Mouse (Mus musculus) heart, embryonic 16.5 days (tissue): ENCODE measurements around the gene Klhl26. TPM values are rescaled to one million over a fixed set of nuclear protein-coding genes. Genes with fewer than 3 reads are reported as not detected.
A peak's percentile ranks its signal among the peaks of the same experiment; 100 is the strongest.

Experiments used
- ATAC-seq: fragments of 200-750 bp; cut with Nextera tagmentation; replicated peaks from 2 replicates; pipeline ENCODE4 v1.8.0; 2017; ENCODE audit warnings: moderate number of reproducible peaks; ENCODE audit not compliant: insufficient read depth, low FRiP score; ENCODE audit errors: extremely low read depth
- H3K27ac ChIP-seq: fragments of 300-500 bp; sonication (generic); 2 replicates; pipeline ENCODE4 v1.5.1; 2014; ENCODE audit warnings: mild to moderate bottlenecking, low read length, control low read depth, moderate library complexity
- H3K27me3 ChIP-seq: fragments of 300-500 bp; sonication (generic); 2 replicates; pipeline ENCODE4 v1.6.1; 2014; ENCODE audit warnings: low read length, mixed read lengths; ENCODE audit not compliant: control insufficient read depth, insufficient read depth
- H3K36me3 ChIP-seq: fragments of 300-500 bp; sonication (generic); 2 replicates; pipeline ENCODE4 v1.6.1; 2014; ENCODE audit not compliant: control insufficient read depth, insufficient read depth
- H3K4me1 ChIP-seq: fragments of 300-500 bp; sonication (generic); 2 replicates; pipeline ENCODE4 v1.6.1; 2014; ENCODE audit warnings: low read length, mixed read lengths; ENCODE audit not compliant: control insufficient read depth, insufficient read depth
- H3K4me2 ChIP-seq: fragments of 300-500 bp; sonication (generic); 2 replicates; pipeline ENCODE4 v1.6.1; 2014; ENCODE audit warnings: low read depth, mild to moderate bottlenecking, control low read depth, low read length
- H3K4me3 ChIP-seq: fragments of 300-500 bp; sonication (generic); 2 replicates; pipeline ENCODE4 v1.5.1; 2014; ENCODE audit warnings: mild to moderate bottlenecking, control low read depth, low read length
- H3K9ac ChIP-seq: fragments of 300-500 bp; sonication (generic); 2 replicates; pipeline ENCODE4 v1.6.1; 2014; ENCODE audit warnings: low read length, control low read depth
- H3K9me3 ChIP-seq: fragments of 300-500 bp; sonication (generic); replicated peaks from 2 replicates; pipeline ENCODE4 v1.6.1; 2016; ENCODE audit warnings: low read length; ENCODE audit not compliant: control insufficient read depth
- WGBS: fragments of 180-500 bp; shearing (Covaris S2); extraction: QIAGEN DNeasy Blood & Tissue Kit; methylation state at CpG from one replicate; pipeline ENCODE4 v1.1.7; 2014; 5-methylcytosine and 5-hydroxymethylcytosine counted together
- polyA plus RNA-seq: library from polyadenylated mRNA; unstranded; fragments of >200 nt; fragmentation: Nextera tagmentation; extraction: Ambion mirVana; gene quantifications from 2 replicates; pipeline ENCODE4 v1.2.1, GENCODE M21; 2015

Klhl26 gene
- polyA plus RNA-seq = 9.9 and 12.4 TPM in 2 replicates

DNA sequence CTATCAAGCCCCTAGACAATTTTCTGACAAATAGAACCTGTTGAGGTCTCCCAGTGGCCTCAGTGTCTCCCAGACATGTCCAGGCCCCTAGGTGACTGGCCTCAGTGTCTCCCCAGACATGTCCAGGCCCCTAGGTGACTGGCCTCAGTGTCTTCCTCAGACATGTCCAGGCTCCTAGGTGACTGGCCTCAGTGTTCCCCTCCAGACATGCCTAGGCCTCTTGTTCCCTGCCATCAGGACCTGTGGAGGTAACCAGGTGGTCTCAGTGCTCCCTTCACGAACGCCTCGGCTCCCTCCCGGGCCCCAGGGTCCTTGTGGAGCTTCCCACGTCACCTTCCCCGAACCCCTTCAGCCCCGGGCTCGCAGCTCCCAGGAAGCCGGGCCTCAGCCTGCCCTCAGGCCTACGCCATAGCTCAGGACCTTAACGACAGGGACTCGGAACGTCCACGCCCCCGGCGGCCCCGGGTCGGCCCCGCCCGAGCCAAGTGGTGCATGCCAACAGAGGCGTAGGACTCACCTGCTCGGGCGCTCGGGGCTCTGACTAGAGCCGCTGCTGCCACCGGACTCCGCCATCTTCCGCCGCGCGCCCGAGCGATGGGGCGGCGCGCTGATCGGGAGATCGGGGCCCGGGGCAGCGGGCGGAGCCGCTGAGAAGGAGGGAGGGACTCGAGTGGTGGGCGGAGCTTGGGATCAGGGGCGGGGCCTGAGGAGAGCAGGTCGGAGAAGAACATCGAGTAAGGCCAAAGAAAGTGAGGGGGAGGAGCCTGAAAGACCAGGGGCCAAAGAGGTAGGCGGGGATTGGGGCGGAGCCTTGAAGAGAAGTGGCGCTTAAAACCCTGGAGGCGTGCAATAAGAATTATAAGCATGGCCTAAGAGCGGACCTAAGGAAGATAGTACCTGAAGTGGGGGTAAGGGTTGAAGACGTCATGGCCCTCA is at the start of gene Klhl26:
Gene Klhl26, minus strand, starts transcription at position 636 of the 936 bp plus-strand sequence.
- WGBS = under 1% methylated on average over 51 of the region's 53 CpGs
- H3K4me3 ChIP-seq = peak within 1 kb of the TSS; percentile 90
- peak within 1 kb of the TSS; percentile 72 for H3K4me2 ChIP-seq
- peak within 1 kb of the TSS; percentile 95 for H3K9ac ChIP-seq
- H3K9me3 ChIP-seq = no peaks in the 10 kb centered on the region
- peaks cover 9% of the 10 kb centered on the region for H3K4me1 ChIP-seq
- H3K27ac ChIP-seq = peak within 1 kb of the TSS; percentile 36; the same call in 1 of the 2 replicates
- H3K27me3 ChIP-seq = peaks cover 3% of the 10 kb centered on the region
- peak; percentile 93 for ATAC-seq
- no peaks in the 10 kb centered on the region for H3K36me3 ChIP-seq

DNA sequence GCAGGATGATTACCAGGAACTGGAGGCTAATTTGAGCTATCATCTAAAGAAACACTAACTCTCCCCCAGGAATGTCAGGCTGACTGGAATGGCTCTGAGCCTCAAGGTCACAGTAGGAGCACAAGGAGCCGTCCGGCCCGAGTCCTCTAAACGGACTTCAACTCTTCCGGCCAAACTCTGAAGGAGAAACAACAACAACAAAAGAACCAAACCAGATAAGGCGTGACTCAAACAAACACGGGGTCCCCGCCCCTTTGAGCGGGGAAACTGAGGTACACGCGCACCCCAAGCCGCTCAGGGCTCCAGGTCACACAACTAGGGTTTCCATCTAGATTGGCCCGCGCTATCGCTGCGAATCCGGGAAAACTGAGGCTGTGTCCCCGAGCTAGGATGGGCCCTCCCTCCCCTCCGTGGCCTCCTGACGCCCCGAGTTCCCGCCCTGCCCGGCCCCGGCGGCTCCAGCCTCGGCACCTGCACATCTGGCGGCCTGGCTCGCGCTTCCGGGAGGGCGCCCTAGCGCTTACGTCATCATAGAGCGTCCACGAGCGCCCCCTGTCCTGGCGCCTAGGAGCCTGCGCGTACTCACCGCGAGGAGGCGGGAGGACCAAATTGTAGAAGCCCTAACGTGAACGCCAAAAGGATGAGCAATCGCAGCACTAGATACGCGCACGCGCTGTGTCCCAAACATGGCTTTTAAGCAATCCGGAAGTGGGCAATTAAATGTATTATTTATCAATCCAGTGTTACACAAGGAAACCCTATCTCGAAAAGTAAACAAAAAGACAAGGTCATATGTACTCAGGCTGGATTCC is 46.0 kb upstream of the Klhl26 start:
- Histone ChIP-seq H3K4me2 (peak overlapping the region; percentile 84), H3K9ac (peak overlapping the region; percentile 94), H3K4me3 (peak overlapping the region; percentile 91), H3K27ac (peak overlapping the region; percentile 90), H3K36me3 (peaks cover 7% of the 10 kb centered on the region), H3K27me3 (no peaks in the 10 kb centered on the region), H3K4me1 (peaks cover 17% of the 10 kb centered on the region), H3K9me3 (no peaks in the 10 kb centered on the region)
- under 1% methylated on average over 51 of the region's 51 CpGs for WGBS
- peak; percentile 73 for ATAC-seq

DNA sequence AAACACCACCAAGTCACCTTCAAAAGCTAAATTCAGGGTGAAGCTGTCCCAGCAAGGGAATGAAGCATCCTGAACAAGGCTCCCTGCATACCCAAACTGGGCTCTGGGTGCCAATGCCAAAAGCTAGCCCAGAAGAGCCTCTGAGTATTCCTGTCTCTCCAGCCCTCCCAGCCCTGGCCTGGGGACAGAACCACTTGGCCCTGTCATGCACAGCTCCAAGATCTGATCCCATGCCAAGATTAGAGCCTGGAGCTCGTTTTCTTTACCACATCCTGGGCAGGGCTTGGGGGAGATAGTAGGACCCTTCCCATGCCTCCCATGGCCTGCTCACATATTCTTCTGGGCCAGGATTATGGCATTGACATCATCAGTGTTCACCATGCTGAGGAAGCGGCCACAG is 42.8 kb upstream of the Klhl26 start:
- H3K4me1 ChIP-seq = peaks cover 10% of the 10 kb centered on the region
- peaks cover 12% of the 10 kb centered on the region for H3K36me3 ChIP-seq
- H3K27ac ChIP-seq = no peak overlapping the region
- no peaks in the 10 kb centered on the region for H3K27me3 ChIP-seq
- ATAC-seq = no peak
- no peaks in the 10 kb centered on the region for H3K9me3 ChIP-seq
- no peak overlapping the region for H3K9ac ChIP-seq
- no peak overlapping the region for H3K4me3 ChIP-seq
- WGBS = 54% methylated on average over 2 of the region's 2 CpGs
- H3K4me2 ChIP-seq = no peak overlapping the region

DNA sequence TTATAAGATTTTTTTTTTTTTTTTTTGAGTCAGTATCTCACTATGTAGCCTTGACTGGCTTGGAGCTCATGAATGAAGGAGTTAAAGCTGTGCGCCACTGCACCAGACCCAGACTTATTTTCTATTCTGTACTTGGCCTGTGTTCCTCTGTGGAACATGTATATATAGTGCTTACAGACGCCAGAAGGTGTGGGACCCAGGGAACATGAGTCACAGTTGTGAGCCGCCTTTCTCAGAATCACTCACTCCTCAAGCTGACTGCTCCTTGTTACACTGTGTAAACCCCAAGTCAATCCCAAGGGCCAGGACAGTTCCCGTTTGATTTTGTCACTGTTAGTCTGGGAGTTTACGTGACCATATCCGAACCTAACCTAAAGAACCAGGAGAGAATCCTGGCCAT is 42.3 kb upstream of the Klhl26 start:
- ATAC-seq = no peak
- WGBS = 89% methylated on average over 6 of the region's 6 CpGs
- Histone ChIP-seq H3K4me1 (peaks cover 10% of the 10 kb centered on the region), H3K4me3 (no peak overlapping the region), H3K27ac (no peak overlapping the region), H3K9me3 (no peaks in the 10 kb centered on the region), H3K27me3 (no peaks in the 10 kb centered on the region), H3K4me2 (no peak overlapping the region), H3K9ac (no peak overlapping the region), H3K36me3 (peaks cover 16% of the 10 kb centered on the region)

DNA sequence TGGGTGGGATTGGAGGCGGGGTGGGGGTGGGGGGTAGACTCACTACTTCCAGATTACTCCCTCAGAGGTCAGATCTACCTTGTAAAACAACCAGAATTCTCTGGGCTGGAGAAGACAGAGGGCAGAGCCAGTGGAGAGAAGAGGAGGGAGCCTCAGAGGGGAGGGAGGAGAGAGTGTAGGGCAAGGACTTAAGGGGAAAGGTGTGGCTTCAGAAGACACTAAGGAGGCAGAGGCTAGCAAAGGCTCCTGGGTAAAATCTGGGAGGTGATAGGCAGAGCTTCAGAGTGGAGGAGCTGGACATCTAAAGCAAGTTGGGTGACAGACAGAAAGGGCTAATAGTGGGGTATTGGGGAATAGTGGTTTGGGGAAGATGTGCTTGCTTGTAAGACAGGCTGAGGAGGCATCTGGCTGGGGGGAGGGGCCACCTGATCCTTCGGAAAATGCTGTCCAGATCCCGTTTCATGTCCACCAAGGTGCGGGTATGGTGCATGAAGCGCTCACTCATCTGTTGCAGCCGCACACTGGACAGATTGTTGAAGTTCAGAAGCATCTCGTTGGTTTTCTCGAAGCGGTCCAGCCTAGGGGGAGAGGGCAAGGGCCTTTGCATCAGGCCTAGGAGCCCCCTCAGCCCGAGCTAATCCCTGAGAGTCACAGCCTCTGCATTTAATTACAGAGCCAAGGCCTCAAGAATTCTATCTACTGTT is 41.3 kb upstream of the Klhl26 start:
- Histone ChIP-seq H3K4me2 (no peak overlapping the region), H3K4me3 (no peak overlapping the region), H3K4me1 (peaks cover 12% of the 10 kb centered on the region), H3K27me3 (no peaks in the 10 kb centered on the region), H3K9me3 (no peaks in the 10 kb centered on the region), H3K9ac (no peak overlapping the region), H3K27ac (no peak overlapping the region), H3K36me3 (peaks cover 18% of the 10 kb centered on the region)
- WGBS = 72% methylated on average over 10 of the region's 10 CpGs
- no peak for ATAC-seq

DNA sequence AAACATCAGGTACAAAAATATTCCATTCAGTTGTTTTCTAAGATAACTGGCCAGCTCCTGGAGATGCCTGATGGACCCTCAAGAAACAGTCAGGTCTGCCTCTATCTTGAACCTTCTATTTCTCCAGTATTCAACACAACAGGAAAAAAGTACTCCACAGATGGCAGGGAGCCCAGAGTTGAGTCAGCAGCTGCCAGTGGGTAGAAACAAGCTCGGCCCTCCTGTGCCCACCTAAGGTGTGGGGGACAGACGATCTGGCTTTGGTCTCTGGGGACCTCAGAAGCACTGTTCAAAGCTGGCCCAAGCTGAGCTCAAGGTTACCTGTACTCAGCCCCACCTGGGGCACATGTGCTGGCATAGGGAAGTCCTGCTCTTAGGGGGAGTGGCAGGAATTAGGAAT is 36.7 kb upstream of the Klhl26 start:
- no peaks in the 10 kb centered on the region for H3K9me3 ChIP-seq
- H3K27me3 ChIP-seq = no peaks in the 10 kb centered on the region
- H3K4me1 ChIP-seq = peaks cover 16% of the 10 kb centered on the region
- 25% methylated on average over 2 of the region's 2 CpGs for WGBS
- H3K27ac ChIP-seq = no peak overlapping the region
- no peak for ATAC-seq
- no peak overlapping the region for H3K4me3 ChIP-seq
- no peak overlapping the region for H3K4me2 ChIP-seq
- peaks cover 20% of the 10 kb centered on the region for H3K36me3 ChIP-seq
- no peak overlapping the region for H3K9ac ChIP-seq

DNA sequence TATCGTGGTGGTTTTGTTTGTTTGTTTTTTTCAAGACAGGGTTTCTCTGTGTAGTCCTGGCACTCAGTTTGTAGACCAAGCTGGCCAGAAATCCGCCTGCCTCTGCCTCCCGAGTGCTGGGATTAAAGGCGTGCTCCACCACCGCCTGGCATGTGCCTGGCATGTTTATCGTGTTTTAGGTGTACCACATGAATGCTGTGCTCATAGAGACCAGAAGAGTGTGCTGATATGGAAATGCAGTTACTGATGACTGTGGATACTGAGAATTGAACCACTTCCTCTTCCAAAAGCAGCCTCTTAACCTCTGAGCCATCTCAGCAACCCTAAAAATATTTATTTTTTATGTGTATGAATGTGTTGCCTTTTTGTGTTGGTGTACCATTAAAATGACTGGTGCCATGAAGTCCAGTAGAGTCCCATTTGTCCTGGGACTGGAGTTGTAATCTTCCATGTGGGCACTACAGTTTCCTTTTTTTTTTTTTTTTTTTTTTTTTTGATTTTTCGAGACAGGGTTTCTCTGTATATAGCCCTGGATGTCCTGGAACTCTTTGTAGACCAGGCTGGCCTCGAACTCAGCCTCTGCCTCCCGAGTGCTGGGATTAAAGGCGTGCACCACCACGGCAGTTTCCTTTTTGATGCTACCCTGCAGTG is 35.6 kb upstream of the Klhl26 start:
- WGBS = 90% methylated on average over 11 of the region's 11 CpGs
- H3K9me3 ChIP-seq = no peaks in the 10 kb centered on the region
- peaks cover 23% of the 10 kb centered on the region for H3K36me3 ChIP-seq
- H3K9ac ChIP-seq = no peak overlapping the region
- H3K4me1 ChIP-seq = peaks cover 16% of the 10 kb centered on the region
- no peak overlapping the region for H3K4me2 ChIP-seq
- no peak overlapping the region for H3K4me3 ChIP-seq
- ATAC-seq = no peak
- no peaks in the 10 kb centered on the region for H3K27me3 ChIP-seq
- no peak overlapping the region for H3K27ac ChIP-seq

DNA sequence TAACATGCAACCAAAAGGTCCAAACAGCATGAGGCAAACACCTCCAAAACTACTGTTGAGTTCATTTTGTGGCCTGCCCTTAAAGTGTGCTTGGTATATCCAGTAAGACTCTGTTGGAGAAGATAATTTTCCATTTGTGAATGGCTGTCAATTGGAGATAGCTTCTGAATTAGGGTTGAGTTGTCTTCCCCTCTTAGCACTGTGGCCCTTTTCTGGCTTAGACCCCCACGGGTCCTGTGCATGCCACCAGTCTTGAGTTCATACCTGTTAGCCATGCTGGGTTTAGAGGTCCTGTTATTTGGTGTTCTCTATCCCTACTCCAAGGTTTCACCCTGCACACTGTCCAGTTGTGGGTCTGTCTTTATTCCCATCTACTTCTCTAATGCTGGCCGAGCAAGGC is 35.0 kb upstream of the Klhl26 start:
- H3K4me3 ChIP-seq = no peak overlapping the region
- no peak for ATAC-seq
- H3K27ac ChIP-seq = no peak overlapping the region
- WGBS = 90% methylated on average over 2 of the region's 2 CpGs
- H3K4me1 ChIP-seq = peaks cover 16% of the 10 kb centered on the region
- H3K9me3 ChIP-seq = no peaks in the 10 kb centered on the region
- H3K27me3 ChIP-seq = no peaks in the 10 kb centered on the region
- H3K4me2 ChIP-seq = no peak overlapping the region
- no peak overlapping the region for H3K9ac ChIP-seq
- peaks cover 23% of the 10 kb centered on the region for H3K36me3 ChIP-seq
